Mouse (Mus musculus): ENCODE data around the gene Gpr33. TPM values are rescaled to one million over a fixed set of nuclear protein-coding genes. Genes with fewer than 3 reads are reported as not detected.

Gene Gpr33
- total and polyA plus RNA-seq, 3 experiments: not detected

GRCm38 (mm10) chr12:52032276-52032675 is 4.4 kb upstream of the Gpr33 start:
- intact Hi-C loops (cut with DNase I): no loop called here
- no peak overlapping the region for H3K9ac ChIP-seq (ENCODE audit: low read depth, low read length)

GRCm38 (mm10) chr12:52014494-52015029 is 13.3 kb downstream of the Gpr33 start:
- H3K27me3 ChIP-seq (ENCODE audit: control insufficient read depth, insufficient read depth, low read length): no peaks in the 10 kb centered on the region
- WGBS: 71% methylated on average over 7 of the region's 7 CpGs
- no peak for TF ChIP-seq POLR2A (IDR thresholded peaks at IDR 0.05; ENCODE audit: insufficient read depth, low read depth, low read length)
- H3K4me1 ChIP-seq (ENCODE audit: control insufficient read depth, insufficient read depth, low read length): no peaks in the 10 kb centered on the region
- H3K79me2 ChIP-seq (replicated peaks; ENCODE audit: control insufficient read depth, insufficient read depth, low read length): no peaks in the 10 kb centered on the region
- H3K4me3 ChIP-seq: no peak overlapping the region
- no peak overlapping the region for H3K9ac ChIP-seq (ENCODE audit: low read depth, low read length)
- no peaks in the 10 kb centered on the region for H3K36me3 ChIP-seq (ENCODE audit: control insufficient read depth, insufficient read depth, low read length)
- no peak for DNase-seq
- H3K27ac ChIP-seq: no peak overlapping the region
- intact Hi-C loops (cut with DNase I): no loop called here

More at GRCm38 (mm10) chr12:52032276-52032675, 4.4 kb upstream of the Gpr33 start:
- no peaks in the 10 kb centered on the region for H3K4me1 ChIP-seq (ENCODE audit: control insufficient read depth, insufficient read depth, low read length)
- H3K79me2 ChIP-seq (replicated peaks; ENCODE audit: control insufficient read depth, insufficient read depth, low read length): no peaks in the 10 kb centered on the region
- H3K27ac ChIP-seq: no peak overlapping the region
- no peak for DNase-seq
- no peaks in the 10 kb centered on the region for H3K27me3 ChIP-seq (ENCODE audit: control insufficient read depth, insufficient read depth, low read length)
- 86% methylated on average over 6 of the region's 6 CpGs for WGBS
- H3K36me3 ChIP-seq (ENCODE audit: control insufficient read depth, insufficient read depth, low read length): no peaks in the 10 kb centered on the region
- TF ChIP-seq CTCF (IDR thresholded peaks at IDR 0.05) (no peak), POLR2A (IDR thresholded peaks at IDR 0.05; ENCODE audit: insufficient read depth, low read depth, low read length) (no peak), EP300 (IDR thresholded peaks at IDR 0.05; ENCODE audit: insufficient read depth, low read depth, low read length) (no peak)
- H3K4me3 ChIP-seq: no peak overlapping the region

GRCm38 (mm10) chr12:52014044-52014443 is 13.8 kb downstream of the Gpr33 start:
- Histone ChIP-seq H3K79me2 (replicated peaks; ENCODE audit: control insufficient read depth, insufficient read depth, low read length) (no peaks in the 10 kb centered on the region), H3K9ac (ENCODE audit: low read depth, low read length) (no peak overlapping the region), H3K4me1 (ENCODE audit: control insufficient read depth, insufficient read depth, low read length) (no peaks in the 10 kb centered on the region), H3K27me3 (ENCODE audit: control insufficient read depth, insufficient read depth, low read length) (no peaks in the 10 kb centered on the region), H3K36me3 (ENCODE audit: control insufficient read depth, insufficient read depth, low read length) (no peaks in the 10 kb centered on the region), H3K27ac (no peak overlapping the region), H3K4me3 (no peak overlapping the region)
- WGBS: 79% methylated on average over 11 of the region's 11 CpGs
- intact Hi-C loops (cut with DNase I): no loop called here
- no peak for DNase-seq
- TF ChIP-seq CTCF (IDR thresholded peaks at IDR 0.05) (no peak), EP300 (IDR thresholded peaks at IDR 0.05; ENCODE audit: insufficient read depth, low read depth, low read length) (no peak), POLR2A (IDR thresholded peaks at IDR 0.05; ENCODE audit: insufficient read depth, low read depth, low read length) (no peak)

GRCm38 (mm10) chr12:52013274-52013673 is 14.6 kb downstream of the Gpr33 start:
- H3K4me3 ChIP-seq: no peak overlapping the region
- 54% methylated on average over 9 of the region's 9 CpGs for WGBS
- intact Hi-C loops (cut with DNase I): no loop called here
- H3K27ac ChIP-seq: no peak overlapping the region
- TF ChIP-seq EP300 (IDR thresholded peaks at IDR 0.05; ENCODE audit: insufficient read depth, low read depth, low read length) (no peak), POLR2A (IDR thresholded peaks at IDR 0.05; ENCODE audit: insufficient read depth, low read depth, low read length) (no peak), CTCF (IDR thresholded peaks at IDR 0.05) (no peak)
- no peak overlapping the region for H3K9ac ChIP-seq (ENCODE audit: low read depth, low read length)
- DNase-seq: no peak
- no peaks in the 10 kb centered on the region for H3K36me3 ChIP-seq (ENCODE audit: control insufficient read depth, insufficient read depth, low read length)
- H3K27me3 ChIP-seq (ENCODE audit: control insufficient read depth, insufficient read depth, low read length): no peaks in the 10 kb centered on the region
- no peaks in the 10 kb centered on the region for H3K4me1 ChIP-seq (ENCODE audit: control insufficient read depth, insufficient read depth, low read length)
- no peaks in the 10 kb centered on the region for H3K79me2 ChIP-seq (replicated peaks; ENCODE audit: control insufficient read depth, insufficient read depth, low read length)

GRCm38 (mm10) chr12:52012159-52012558 is 15.7 kb downstream of the Gpr33 start:
- no peaks in the 10 kb centered on the region for H3K4me1 ChIP-seq (ENCODE audit: control insufficient read depth, insufficient read depth, low read length)
- 60% methylated on average over 8 of the region's 8 CpGs for WGBS
- H3K27ac ChIP-seq: no peak overlapping the region
- DNase-seq: no peak
- H3K9ac ChIP-seq (ENCODE audit: low read depth, low read length): no peak overlapping the region
- no peak overlapping the region for H3K4me3 ChIP-seq
- intact Hi-C loops (cut with DNase I): no loop called here
- TF ChIP-seq CTCF (IDR thresholded peaks at IDR 0.05): no peak
- no peak for TF ChIP-seq POLR2A (IDR thresholded peaks at IDR 0.05; ENCODE audit: insufficient read depth, low read depth, low read length)
- no peak for TF ChIP-seq EP300 (IDR thresholded peaks at IDR 0.05; ENCODE audit: insufficient read depth, low read depth, low read length)
- H3K36me3 ChIP-seq (ENCODE audit: control insufficient read depth, insufficient read depth, low read length): no peaks in the 10 kb centered on the region
- no peaks in the 10 kb centered on the region for H3K27me3 ChIP-seq (ENCODE audit: control insufficient read depth, insufficient read depth, low read length)
- no peaks in the 10 kb centered on the region for H3K79me2 ChIP-seq (replicated peaks; ENCODE audit: control insufficient read depth, insufficient read depth, low read length)

GRCm38 (mm10) chr12:52010630-52010961 is 17.3 kb downstream of the Gpr33 start:
- intact Hi-C loops (cut with DNase I): loop anchor here (1.0 kb wide), 1 partner anchor 628 kb away; no protein-coding TSS in a partner anchor
- 50% methylated on average over 2 of the region's 2 CpGs for WGBS
- Histone ChIP-seq H3K27ac (no peak overlapping the region), H3K79me2 (replicated peaks; ENCODE audit: control insufficient read depth, insufficient read depth, low read length) (no peaks in the 10 kb centered on the region), H3K36me3 (ENCODE audit: control insufficient read depth, insufficient read depth, low read length) (no peaks in the 10 kb centered on the region), H3K4me3 (no peak overlapping the region), H3K9ac (ENCODE audit: low read depth, low read length) (no peak overlapping the region), H3K4me1 (ENCODE audit: control insufficient read depth, insufficient read depth, low read length) (no peaks in the 10 kb centered on the region), H3K27me3 (ENCODE audit: control insufficient read depth, insufficient read depth, low read length) (no peaks in the 10 kb centered on the region)
- no peak for DNase-seq
- no peak for TF ChIP-seq EP300 (IDR thresholded peaks at IDR 0.05; ENCODE audit: insufficient read depth, low read depth, low read length)
- peak; percentile 84 for TF ChIP-seq CTCF (IDR thresholded peaks at IDR 0.05)
